Mouse (Mus musculus): ENCODE results near the gene Add2.

Add2 gene

GRCm38 (mm10) chr6:86141284-86141683 lies 112.8 kb downstream of the Add2 start:
- DNase-seq (ENCODE audit: low spot score in 2 of 2), result no peak

GRCm38 (mm10) chr6:86141820-86142219 lies 113.3 kb downstream of the Add2 start:
- peak in 1 of 2 experiments; percentile 53 for DNase-seq (ENCODE audit: low spot score in 2 of 2)

DNA sequence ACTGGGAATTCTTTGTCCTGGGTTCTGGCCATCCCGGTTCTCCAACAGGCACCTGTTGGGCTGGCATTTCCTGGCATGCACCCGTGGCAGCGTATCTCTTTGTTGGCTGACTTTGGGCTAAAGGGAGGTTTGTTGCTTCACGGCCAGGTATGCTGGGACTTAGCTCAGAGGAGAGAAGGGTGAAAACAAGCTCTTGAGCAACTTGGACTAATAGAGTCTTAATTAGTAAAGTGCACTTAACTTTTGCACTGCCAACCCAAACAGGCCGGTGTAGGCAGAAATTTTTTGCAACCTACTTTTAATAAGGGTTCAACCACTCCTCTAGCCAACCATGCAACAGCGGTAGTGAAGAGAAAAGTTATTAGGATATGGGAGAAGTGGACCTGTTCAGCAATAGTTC lies 116.5 kb downstream of the Add2 start:
- no peak for DNase-seq (ENCODE audit: low spot score in 2 of 2)

GRCm38 (mm10) chr6:86148518-86148917 lies 120.0 kb downstream of the Add2 start:
- DNase-seq (ENCODE audit: low spot score in 2 of 2), result no peak

DNA sequence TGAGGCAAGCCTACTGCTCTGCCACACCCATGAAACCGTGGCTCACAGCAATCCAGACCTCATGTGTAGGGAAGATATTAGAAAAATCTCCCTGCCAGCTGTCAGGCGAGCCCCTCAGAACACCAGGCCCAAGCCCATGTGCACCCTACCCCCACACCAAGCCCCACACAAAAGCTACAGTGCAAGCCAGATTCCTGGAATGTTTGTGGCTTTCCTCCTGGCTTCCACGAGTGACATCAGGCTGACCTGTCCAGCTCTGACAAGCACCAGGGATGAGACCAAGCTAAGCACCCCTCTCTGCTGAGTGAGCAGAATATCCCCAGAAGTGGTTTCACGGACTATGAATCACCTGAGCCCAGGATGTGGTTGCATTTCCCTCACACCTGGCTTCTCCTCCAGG lies 120.5 kb downstream of the Add2 start:
- no peak for DNase-seq (ENCODE audit: low spot score in 2 of 2)

DNA sequence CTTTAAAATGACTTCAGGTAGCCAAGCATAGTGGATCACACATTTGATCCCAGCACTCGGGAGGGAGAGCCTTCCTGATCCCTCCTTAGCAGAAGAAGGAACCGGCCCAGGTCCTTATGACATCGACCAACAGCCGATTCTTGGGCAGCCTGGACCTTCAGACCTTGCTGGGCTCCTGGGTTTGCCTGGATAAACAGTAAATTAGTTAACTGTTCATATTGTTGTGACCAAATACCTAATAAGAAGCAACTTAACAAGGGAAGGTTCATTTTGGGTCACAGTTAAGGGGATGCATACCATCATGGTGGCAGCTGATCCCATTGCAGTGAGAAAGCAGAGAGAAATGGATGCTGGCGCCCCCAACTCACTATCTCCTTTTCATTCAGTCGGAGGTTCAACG lies 124.2 kb downstream of the Add2 start:
- no peak for DNase-seq (ENCODE audit: low spot score in 2 of 2)

GRCm38 (mm10) chr6:86153436-86153990 lies 125.0 kb downstream of the Add2 start:
- DNase-seq (ENCODE audit: low spot score in 2 of 2), result no peak

- no peak for DNase-seq (ENCODE audit: low spot score in 2 of 2)
These were observed 125.5 kb downstream of the Add2 start for GRCm38 (mm10) chr6:86154006-86154405.

DNA sequence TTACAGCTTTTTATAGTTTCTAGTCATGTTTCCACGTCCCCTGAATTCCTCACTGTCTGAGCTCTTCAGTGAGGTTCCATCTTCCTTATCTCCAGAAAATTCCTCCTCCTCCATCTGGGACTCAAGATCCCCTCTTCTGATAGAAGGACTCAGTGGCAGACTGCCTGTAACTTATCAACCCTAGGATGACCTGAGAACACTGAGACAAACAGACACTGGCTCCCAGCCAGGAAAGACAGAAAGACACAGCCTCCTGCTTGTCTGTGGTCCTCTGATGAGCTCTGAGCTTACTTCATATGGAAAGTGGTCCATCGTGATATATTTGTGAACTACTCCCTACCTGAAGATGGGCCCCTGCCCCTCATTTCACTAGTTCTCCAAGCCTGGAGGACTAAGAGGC lies 126.0 kb downstream of the Add2 start:
- no peak for DNase-seq (ENCODE audit: low spot score in 2 of 2)

- DNase-seq (ENCODE audit: low spot score in 2 of 2), result peak in 1 of 2 experiments; percentile 18
These were observed 129.1 kb downstream of the Add2 start for GRCm38 (mm10) chr6:86157253-86158234.

- DNase-seq (ENCODE audit: low spot score in 2 of 2), result no peak
These were observed 132.4 kb downstream of the Add2 start for GRCm38 (mm10) chr6:86160878-86161277.

- no peak for DNase-seq (ENCODE audit: low spot score in 2 of 2)
These were observed 133.1 kb downstream of the Add2 start for GRCm38 (mm10) chr6:86161586-86161985.

DNA sequence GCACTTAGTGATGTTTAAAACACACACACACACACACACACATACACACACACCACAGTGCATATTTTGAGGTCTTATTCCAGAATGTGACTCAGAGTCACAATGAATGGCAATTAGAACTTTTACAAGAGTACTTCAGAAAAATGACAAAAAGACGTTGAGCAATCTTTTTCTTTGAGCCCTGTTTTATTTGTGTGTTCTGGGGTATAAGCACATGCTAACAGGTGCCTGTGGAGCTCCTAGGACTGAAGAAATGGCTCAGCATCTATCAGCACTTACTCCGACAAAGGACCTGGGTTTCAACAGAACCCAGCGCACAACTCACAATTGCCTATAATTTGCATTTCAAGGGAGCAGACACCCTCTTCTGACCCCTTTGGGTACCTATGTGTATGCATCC lies 135.5 kb downstream of the Add2 start:
- DNase-seq (ENCODE audit: low spot score in 2 of 2), result no peak

GRCm38 (mm10) chr6:86166426-86166825 lies 137.9 kb downstream of the Add2 start:
- no peak for DNase-seq (ENCODE audit: low spot score in 2 of 2)

GRCm38 (mm10) chr6:86167851-86168250 lies 139.4 kb downstream of the Add2 start:
- no peak for DNase-seq (ENCODE audit: low spot score in 2 of 2)

GRCm38 (mm10) chr6:86169166-86169565 lies 140.7 kb downstream of the Add2 start:
- DNase-seq (ENCODE audit: low spot score in 2 of 2), result no peak
